Mouse (Mus musculus) left cerebral cortex, adult 8-10 months (tissue): ENCODE data around the gene A730009L09Rik. TPM values are rescaled to one million over a fixed set of nuclear protein-coding genes. Genes with fewer than 3 reads are reported as not detected.

Experiments used
- DNase-seq, 2 experiments: peaks; one replicate each; pipeline ENCODE4 v3.0.0; 2022; ENCODE audit warnings: low spot score in 2 of 2
- total RNA-seq, 4 experiments: library from RNA; stranded (reverse); gene quantifications; 2 replicates each; pipeline ENCODE4 v1.2.4; 2022

Gene A730009L09Rik
- total RNA-seq, 4 experiments from 2014 or later = 0.20 to 0.35 (median 0.27) TPM; not detected in 1

DNA sequence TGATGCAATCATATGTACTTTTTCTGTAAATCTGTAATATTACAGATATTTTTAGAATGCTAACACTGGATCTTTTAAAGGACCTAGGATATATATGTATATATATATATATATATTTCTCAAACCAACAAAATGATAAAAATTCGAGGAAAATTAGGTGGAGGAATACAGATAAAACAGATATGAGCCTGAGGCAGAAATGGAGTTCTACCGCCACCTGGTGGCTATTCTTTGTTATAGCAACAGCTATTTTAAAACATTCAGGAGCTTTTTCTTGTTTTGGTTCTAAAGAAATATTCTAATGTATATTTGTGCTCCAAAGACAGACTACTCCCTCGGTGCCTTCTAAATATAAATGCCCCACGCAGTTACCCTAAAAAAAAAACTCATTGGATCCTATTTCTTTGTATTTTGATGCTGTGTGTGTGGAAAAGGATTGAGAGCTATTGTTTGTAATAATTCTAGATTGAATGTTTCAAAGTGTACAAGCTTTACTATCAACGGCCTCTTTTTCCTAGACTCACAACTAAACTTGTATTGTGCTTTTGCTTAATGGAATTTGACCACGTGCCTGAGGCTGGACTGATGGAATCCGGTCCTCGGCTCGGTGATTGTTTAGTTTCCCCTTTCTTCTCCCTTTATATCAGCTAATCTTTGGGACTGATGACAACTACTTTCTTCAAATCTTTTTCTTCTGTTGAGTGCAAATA lies 44.8 kb downstream of the A730009L09Rik start:
- DNase-seq = no peak

DNA sequence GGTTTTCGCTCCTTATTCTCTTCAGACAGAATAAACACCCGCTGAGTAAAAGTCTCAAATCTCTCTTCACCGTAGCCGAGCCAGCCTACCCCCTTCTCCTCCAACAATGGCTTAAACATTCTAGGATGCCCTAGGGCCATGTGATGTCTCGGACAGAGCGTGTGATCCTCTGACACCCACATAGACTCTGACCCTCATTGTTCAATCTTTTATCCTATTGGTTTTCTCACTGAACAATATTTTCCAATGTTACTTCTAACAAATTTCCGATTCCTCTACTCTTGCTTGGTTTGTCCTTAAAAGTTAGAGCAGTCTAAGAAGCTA lies 45.3 kb downstream of the A730009L09Rik start:
- no peak for DNase-seq

Other genes with a start within 250 kb of the A730009L09Rik start
- gene Mrpl39, start 220.6 kb downstream of the A730009L09Rik start, total RNA-seq = 10 to 100 TPM; 19.1 to 22.5 (median 19.5) TPM